In genomic region chr7:3423430-3423829, GRCm38 (mm10) we compare ENCODE assay signal across 10 mouse cellular contexts. TPM values are rescaled to one million over a fixed set of nuclear protein-coding genes. Genes with fewer than 3 reads are reported as not detected.
DNase-seq lines count a peak whose midpoint lies in the region; ATAC-seq lines count a peak whose summit lies in the region.
"Had no signal": no experiment of that assay in that cellular context is flagged by ENCODE, and none has a peak within 500 bp of the region (broad histone marks: within the 10 kb centered on the region; RNA-seq: fewer than 3 reads in every experiment).

No protein-coding gene starts in this region.

- peak overlapping the region; percentile 40 for H3K4me2 ChIP-seq in kidney, embryonic 14.5 days (replicated peaks; ENCODE audit: low read depth, low read length)
- H3K4me2 ChIP-seq in heart, embryonic 16.5 days (ENCODE audit: low read depth, low read length): peak overlapping the region; percentile 71
- peak overlapping the region; percentile 51 for H3K4me2 ChIP-seq in midbrain, embryonic 16.5 days (ENCODE audit: low read length)

- peaks cover 42% of the 10 kb centered on the region for H3K27me3 ChIP-seq in kidney, embryonic 14.5 days (ENCODE audit: control insufficient read depth, insufficient read depth, low read length)
- H3K27me3 ChIP-seq in heart, embryonic 16.5 days (ENCODE audit: control insufficient read depth, insufficient read depth, low read length): peaks cover 29% of the 10 kb centered on the region
- peaks cover 33% of the 10 kb centered on the region for H3K27me3 ChIP-seq in midbrain, embryonic 16.5 days (ENCODE audit: control insufficient read depth, insufficient read depth, low read depth, low read length)

- no peak overlapping the region for H3K27ac ChIP-seq in kidney, embryonic 14.5 days (ENCODE audit: low read depth, low read length)
- H3K27ac ChIP-seq in heart, embryonic 16.5 days (ENCODE audit: low read length): peak overlapping the region; percentile 59
- no peak overlapping the region for H3K27ac ChIP-seq in midbrain, embryonic 16.5 days (ENCODE audit: low read length)

- no peaks in the 10 kb centered on the region for H3K36me3 ChIP-seq in kidney, embryonic 14.5 days (ENCODE audit: control insufficient read depth, insufficient read depth, low read length)
- no peaks in the 10 kb centered on the region for H3K36me3 ChIP-seq in heart, embryonic 16.5 days (ENCODE audit: control insufficient read depth, insufficient read depth)
- H3K36me3 ChIP-seq in midbrain, embryonic 16.5 days (ENCODE audit: control insufficient read depth, insufficient read depth, low read length): no peaks in the 10 kb centered on the region

- no peak for DNase-seq in kidney, adult 9 months
- DNase-seq in embryo, embryonic 11 days: peak; percentile 44
- no peak for DNase-seq in frontal cortex, postnatal 36 days (ENCODE audit: low spot score in 2 of 2)
- no peak for DNase-seq in frontal cortex, adult 2 months (ENCODE audit: extremely low spot score in 1 of 2, low spot score in 1 of 2)
- DNase-seq in left cerebral cortex, adult 8-10 months (ENCODE audit: low spot score in 2 of 2): no peak

- under 1% methylated on average over 29 of the region's 30 CpGs for WGBS in kidney, embryonic 14.5 days
- 1% methylated on average over 30 of the region's 30 CpGs for WGBS in heart, embryonic 16.5 days
- WGBS in midbrain, embryonic 16.5 days: under 1% methylated on average over 30 of the region's 30 CpGs

- 0 out of 2 replicates have a peak overlapping the region, but pooled peaks have one; percentile 37 for H3K9ac ChIP-seq in kidney, embryonic 14.5 days (ENCODE audit: low read depth, low read length)
- H3K9ac ChIP-seq in heart, embryonic 16.5 days (ENCODE audit: low read length): peak overlapping the region; percentile 72
- peak overlapping the region; percentile 34; the same call in 1 of the 2 replicates for H3K9ac ChIP-seq in midbrain, embryonic 16.5 days (ENCODE audit: low read depth, low read length)

- H3K9me3 ChIP-seq in kidney, embryonic 14.5 days (ENCODE audit: control insufficient read depth, low read length): no peaks in the 10 kb centered on the region
- no peaks in the 10 kb centered on the region for H3K9me3 ChIP-seq in heart, embryonic 16.5 days (replicated peaks; ENCODE audit: control insufficient read depth, low read length)
- H3K9me3 ChIP-seq in midbrain, embryonic 16.5 days (replicated peaks; ENCODE audit: control insufficient read depth, low read length, poor library complexity, severe bottlenecking): no peaks in the 10 kb centered on the region

- peak; percentile 69 for ATAC-seq in kidney, embryonic 14.5 days (ENCODE audit: low FRiP score, low TSS enrichment)
- ATAC-seq in heart, embryonic 16.5 days (replicated peaks; ENCODE audit: extremely low read depth, insufficient read depth, low FRiP score): peak; percentile 80
- 0 out of 2 replicates have a peak, but pooled peaks have one; percentile 31 for ATAC-seq in midbrain, embryonic 16.5 days

- no peaks in the 10 kb centered on the region for H3K4me1 ChIP-seq in kidney, embryonic 14.5 days (ENCODE audit: control insufficient read depth, insufficient read depth, low read length)
- peaks cover 7% of the 10 kb centered on the region; the same call in 1 of the 2 replicates for H3K4me1 ChIP-seq in heart, embryonic 16.5 days (ENCODE audit: control insufficient read depth, insufficient read depth, low read length)
- H3K4me1 ChIP-seq in midbrain, embryonic 16.5 days (ENCODE audit: control insufficient read depth, insufficient read depth, low read length): peaks cover 5% of the 10 kb centered on the region

- H3K4me3 ChIP-seq in kidney, embryonic 14.5 days (ENCODE audit: low read length): peak overlapping the region; percentile 23
- H3K4me3 ChIP-seq in heart, embryonic 16.5 days (ENCODE audit: low read length): peak overlapping the region; percentile 51
- H3K4me3 ChIP-seq in midbrain, embryonic 16.5 days (ENCODE audit: low read depth, low read length): peak overlapping the region; percentile 21

RNA-seq across cellular contexts. Expression of gene Cacng6, which starts 0.6 kb away (rescaled TPM):
- not detected in 2 replicates for polyA plus RNA-seq in kidney, embryonic 14.5 days (2014; fragmentation: Nextera tagmentation; extraction: Ambion mirVana)
- polyA plus RNA-seq in heart, embryonic 16.5 days (2015; fragmentation: Nextera tagmentation; extraction: Ambion mirVana): 15.5 and 18.9 TPM in 2 replicates
- 0.10 TPM in 1 of 2 replicates, not detected in the other for polyA plus RNA-seq in midbrain, embryonic 16.5 days (2015; fragmentation: Nextera tagmentation; extraction: Ambion mirVana)
- polyA plus RNA-seq in frontal cortex, adult 2 months (2012; rRNA removed): 3.9 and 4.3 TPM in 2 replicates
- total RNA-seq in left cerebral cortex, adult 8-10 months (2022): 1 to 10 TPM; 1.0 to 2.5 (median 1.9) TPM
- total RNA-seq: MEL had no signal

RNA-seq across cellular contexts. Expression of gene Cacng8, which starts 32.9 kb away (rescaled TPM):
- 1.8 and 2.7 TPM in 2 replicates for polyA plus RNA-seq in kidney, embryonic 14.5 days (2014; fragmentation: Nextera tagmentation; extraction: Ambion mirVana)
- polyA plus RNA-seq in heart, embryonic 16.5 days (2015; fragmentation: Nextera tagmentation; extraction: Ambion mirVana): 0.07 and 0.46 TPM in 2 replicates
- polyA plus RNA-seq in midbrain, embryonic 16.5 days (2015; fragmentation: Nextera tagmentation; extraction: Ambion mirVana): 13.3 and 17.3 TPM in 2 replicates
- polyA plus RNA-seq in frontal cortex, adult 2 months (2012; rRNA removed): 56.2 and 71.7 TPM in 2 replicates
- 100 to 1,000 TPM; 146 to 153 (median 150) TPM for total RNA-seq in left cerebral cortex, adult 8-10 months (2022)
- total RNA-seq: heart, postnatal 14 days had no signal
